Mouse (Mus musculus) forebrain, embryonic 14.5 days (tissue): ENCODE results near the gene Mad1l1. TPM values are rescaled to one million over a fixed set of nuclear protein-coding genes. Genes with fewer than 3 reads are reported as not detected.
A peak's percentile ranks its signal among the peaks of the same experiment; 100 is the strongest.

Experiments
- ATAC-seq: fragments of 200-750 bp; cut with Nextera tagmentation; 2 replicates; pipeline ENCODE4 v1.8.0; 2017; ENCODE audit warnings: mild to moderate bottlenecking, moderate library complexity
- DNase-seq: peaks from one replicate; pipeline ENCODE4 v3.0.0-alpha.2; 2015; ENCODE audit warnings: low spot score
- H3K27ac ChIP-seq: fragments of 300-500 bp; sonication (generic); 2 replicates; pipeline ENCODE4 v1.5.1; 2014; ENCODE audit warnings: low read depth, mild to moderate bottlenecking, control low read depth, low read length, moderate library complexity
- H3K27me3 ChIP-seq: fragments of 300-500 bp; sonication (generic); replicated peaks from 2 replicates; pipeline ENCODE4 v1.6.1; 2014; ENCODE audit warnings: low read length, control low read depth, mixed read lengths; ENCODE audit not compliant: control insufficient read depth, insufficient read depth
- H3K36me3 ChIP-seq: fragments of 300-500 bp; sonication (generic); 2 replicates; pipeline ENCODE4 v1.6.1; 2014; ENCODE audit warnings: low read length, control low read depth; ENCODE audit not compliant: control insufficient read depth, insufficient read depth
- H3K4me1 ChIP-seq: fragments of 300-500 bp; sonication (generic); 2 replicates; pipeline ENCODE4 v1.6.1; 2014; ENCODE audit warnings: antibody characterized with exemption, low read length, control low read depth; ENCODE audit not compliant: control insufficient read depth, insufficient read depth
- H3K4me2 ChIP-seq: fragments of 300-500 bp; sonication (generic); 2 replicates; pipeline ENCODE4 v1.6.1; 2014; ENCODE audit warnings: mild to moderate bottlenecking, control low read depth, low read length
- H3K4me3 ChIP-seq: fragments of 300-500 bp; sonication (generic); 2 replicates; pipeline ENCODE4 v1.5.1; 2014; ENCODE audit warnings: low read depth, low read length, control low read depth
- H3K9ac ChIP-seq: fragments of 300-500 bp; sonication (generic); 2 replicates; pipeline ENCODE4 v1.6.1; 2014; ENCODE audit warnings: mild to moderate bottlenecking, low read length, control low read depth, moderate library complexity
- H3K9me3 ChIP-seq: fragments of 300-500 bp; sonication (generic); replicated peaks from 2 replicates; pipeline ENCODE4 v1.6.1; 2016; ENCODE audit warnings: low read length, control low read depth, mixed read lengths; ENCODE audit not compliant: control insufficient read depth
- WGBS: fragments of 180-500 bp; shearing (Covaris S2); extraction: QIAGEN DNeasy Blood & Tissue Kit; methylation state at CpG from one replicate; pipeline ENCODE4 v1.1.7; 2014; 5-methylcytosine and 5-hydroxymethylcytosine counted together
- polyA plus RNA-seq: library from polyadenylated mRNA; unstranded; fragments of >200 nt; fragmentation: Nextera tagmentation; extraction: Ambion mirVana; gene quantifications from 2 replicates; pipeline ENCODE4 v1.2.1, GENCODE M21; 2014

Mad1l1 gene
- polyA plus RNA-seq, 1 experiment from 2014 or later = 29.2 TPM

GRCm38 (mm10) chr5:140261313-140261712 is 60.0 kb downstream of the Mad1l1 start:
- no peaks in the 10 kb centered on the region for H3K9me3 ChIP-seq
- ATAC-seq = no peak
- no peak overlapping the region for H3K4me2 ChIP-seq
- H3K27ac ChIP-seq = no peak overlapping the region
- H3K4me3 ChIP-seq = no peak overlapping the region
- H3K27me3 ChIP-seq = no peaks in the 10 kb centered on the region
- peaks cover 18% of the 10 kb centered on the region for H3K4me1 ChIP-seq
- H3K36me3 ChIP-seq = peaks cover 19% of the 10 kb centered on the region; the same call in 1 of the 2 replicates
- no peak overlapping the region for H3K9ac ChIP-seq
- 90% methylated on average over 4 of the region's 4 CpGs for WGBS
- DNase-seq = no peak

- no peak for ATAC-seq
- 95% methylated on average over 5 of the region's 5 CpGs for WGBS
These were observed 62.7 kb downstream of the Mad1l1 start for GRCm38 (mm10) chr5:140258633-140259032.

GRCm38 (mm10) chr5:140258035-140258434 is 63.3 kb downstream of the Mad1l1 start:
- H3K27me3 ChIP-seq = no peaks in the 10 kb centered on the region
- no peak overlapping the region for H3K4me2 ChIP-seq
- no peak overlapping the region for H3K27ac ChIP-seq
- no peak overlapping the region for H3K9ac ChIP-seq
- WGBS = 92% methylated on average over 3 of the region's 3 CpGs
- H3K4me3 ChIP-seq = no peak overlapping the region
- H3K36me3 ChIP-seq = peaks cover 19% of the 10 kb centered on the region; the same call in 1 of the 2 replicates
- no peaks in the 10 kb centered on the region for H3K9me3 ChIP-seq
- DNase-seq (no peak), ATAC-seq (no peak)
- no peaks in the 10 kb centered on the region for H3K4me1 ChIP-seq

More at GRCm38 (mm10) chr5:140258633-140259032, 62.7 kb downstream of the Mad1l1 start:
- no peak for DNase-seq
- no peaks in the 10 kb centered on the region for H3K27me3 ChIP-seq
- no peak overlapping the region for H3K27ac ChIP-seq
- H3K36me3 ChIP-seq = peaks cover 19% of the 10 kb centered on the region; the same call in 1 of the 2 replicates
- no peak overlapping the region for H3K4me3 ChIP-seq
- no peaks in the 10 kb centered on the region for H3K9me3 ChIP-seq
- no peak overlapping the region for H3K4me2 ChIP-seq
- H3K4me1 ChIP-seq = peaks cover 2% of the 10 kb centered on the region
- H3K9ac ChIP-seq = no peak overlapping the region

- H3K9ac ChIP-seq = no peak overlapping the region
- H3K4me1 ChIP-seq = no peaks in the 10 kb centered on the region
- H3K4me3 ChIP-seq = no peak overlapping the region
- H3K36me3 ChIP-seq = peaks cover 19% of the 10 kb centered on the region; the same call in 1 of the 2 replicates
- no peaks in the 10 kb centered on the region for H3K27me3 ChIP-seq
- no peaks in the 10 kb centered on the region for H3K9me3 ChIP-seq
- DNase-seq = no peak
- H3K4me2 ChIP-seq = no peak overlapping the region
- H3K27ac ChIP-seq = no peak overlapping the region
- ATAC-seq = no peak
- WGBS = 86% methylated on average over 5 of the region's 5 CpGs
These were observed 63.9 kb downstream of the Mad1l1 start for GRCm38 (mm10) chr5:140257439-140257838.

GRCm38 (mm10) chr5:140256685-140257084 is 64.7 kb downstream of the Mad1l1 start:
- no peak for ATAC-seq
- H3K4me3 ChIP-seq = no peak overlapping the region
- H3K27me3 ChIP-seq = no peaks in the 10 kb centered on the region
- no peaks in the 10 kb centered on the region for H3K4me1 ChIP-seq
- H3K27ac ChIP-seq = no peak overlapping the region
- peaks cover 19% of the 10 kb centered on the region; the same call in 1 of the 2 replicates for H3K36me3 ChIP-seq
- 95% methylated on average over 10 of the region's 10 CpGs for WGBS
- no peaks in the 10 kb centered on the region for H3K9me3 ChIP-seq
- no peak for DNase-seq
- no peak overlapping the region for H3K9ac ChIP-seq
- no peak overlapping the region for H3K4me2 ChIP-seq

GRCm38 (mm10) chr5:140255265-140255664 is 66.1 kb downstream of the Mad1l1 start:
- Histone ChIP-seq H3K36me3 (peaks cover 9% of the 10 kb centered on the region; the same call in 1 of the 2 replicates), H3K27me3 (no peaks in the 10 kb centered on the region), H3K4me2 (no peak overlapping the region), H3K4me1 (no peaks in the 10 kb centered on the region), H3K27ac (no peak overlapping the region), H3K9ac (no peak overlapping the region), H3K9me3 (no peaks in the 10 kb centered on the region), H3K4me3 (no peak overlapping the region)
- DNase-seq = no peak
- WGBS = 83% methylated on average over 5 of the region's 5 CpGs
- no peak for ATAC-seq

GRCm38 (mm10) chr5:140254656-140255055 is 66.7 kb downstream of the Mad1l1 start:
- Histone ChIP-seq H3K4me2 (no peak overlapping the region), H3K27ac (no peak overlapping the region), H3K36me3 (peaks cover 4% of the 10 kb centered on the region; the same call in 1 of the 2 replicates), H3K9me3 (no peaks in the 10 kb centered on the region), H3K4me1 (no peaks in the 10 kb centered on the region), H3K27me3 (no peaks in the 10 kb centered on the region), H3K4me3 (no peak overlapping the region), H3K9ac (no peak overlapping the region)
- WGBS = 91% methylated on average over 1 of the region's 1 CpGs
- DNase-seq (no peak), ATAC-seq (no peak)

- DNase-seq = peak; percentile 52
- Histone ChIP-seq H3K27me3 (no peaks in the 10 kb centered on the region), H3K4me1 (no peaks in the 10 kb centered on the region; the same call in 1 of the 2 replicates), H3K9me3 (no peaks in the 10 kb centered on the region), H3K9ac (no peak overlapping the region), H3K4me3 (no peak overlapping the region), H3K36me3 (no peaks in the 10 kb centered on the region; the same call in 1 of the 2 replicates), H3K27ac (peak overlapping the region; percentile 5; the same call in 1 of the 2 replicates), H3K4me2 (no peak overlapping the region)
- 70% methylated on average over 2 of the region's 2 CpGs for WGBS
- peak; percentile 50; the same call in 1 of the 2 replicates for ATAC-seq
These were observed 69.4 kb downstream of the Mad1l1 start for GRCm38 (mm10) chr5:140251989-140252388.

GRCm38 (mm10) chr5:140250370-140250769 is 71.0 kb downstream of the Mad1l1 start:
- no peaks in the 10 kb centered on the region for H3K9me3 ChIP-seq
- H3K27me3 ChIP-seq = no peaks in the 10 kb centered on the region
- no peaks in the 10 kb centered on the region; the same call in 1 of the 2 replicates for H3K4me1 ChIP-seq
- no peak overlapping the region for H3K4me2 ChIP-seq
- no peaks in the 10 kb centered on the region for H3K36me3 ChIP-seq
- ATAC-seq (no peak), DNase-seq (no peak)
- H3K9ac ChIP-seq = no peak overlapping the region
- no peak overlapping the region for H3K27ac ChIP-seq
- H3K4me3 ChIP-seq = no peak overlapping the region
- WGBS = 76% methylated on average over 3 of the region's 3 CpGs
